Mouse (Mus musculus): ENCODE data around the gene Olfr617. TPM values are rescaled to one million over a fixed set of nuclear protein-coding genes. Genes with fewer than 3 reads are reported as not detected.

Olfr617 gene
- polyA plus RNA-seq, 1 experiment = not detected

DNA sequence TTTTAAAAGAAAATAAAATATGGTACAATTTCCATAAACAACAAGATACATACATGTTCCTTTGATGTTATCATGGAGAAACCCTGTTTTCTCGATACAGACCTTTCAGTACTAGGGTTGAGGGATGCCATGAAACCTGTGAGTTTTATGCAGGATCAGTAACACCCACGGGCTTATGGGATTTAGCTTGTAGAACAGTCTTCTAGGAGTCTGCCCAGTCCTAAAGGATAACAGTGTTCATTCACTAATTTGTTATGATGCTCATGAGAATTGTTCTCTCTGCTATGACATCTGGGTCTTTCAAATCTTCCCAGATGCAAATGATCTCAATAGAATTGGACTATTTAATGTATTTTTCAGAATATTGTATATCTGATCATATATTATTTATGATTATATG, 39.6 kb downstream of the Olfr617 start, which contains the start of gene Olfr620:
Gene Olfr620 (minus strand): TSS at position 101 of the 400 bp plus-strand sequence.
- Histone ChIP-seq H3K4me3 (replicated peaks; ENCODE audit: insufficient read depth, low read depth, low read length) (no peak within 1 kb of the TSS), H3K27ac (ENCODE audit: insufficient read depth, low read length) (no peak within 1 kb of the TSS), H3K4me1 (ENCODE audit: control insufficient read depth, insufficient read depth, low read length) (no peaks in the 10 kb centered on the region), H3K27me3 (ENCODE audit: control insufficient read depth, insufficient read depth, low read length) (no peaks in the 10 kb centered on the region)
- DNase-seq = no peak
- WGBS = 61% methylated on average over 2 of the region's 2 CpGs
- TF ChIP-seq POLR2A (IDR thresholded peaks at IDR 0.05; ENCODE audit: borderline replicate concordance, insufficient read depth, low read length) (no peak), CTCF (IDR thresholded peaks at IDR 0.05; ENCODE audit: borderline replicate concordance, insufficient read depth, low read depth, low read length) (no peak)

Other genes starting within 250 kb of the Olfr617 start
- not detected in 2 replicates for gene Olfr598, start 249.5 kb upstream of the Olfr617 start, polyA plus RNA-seq (2012; rRNA removed)
- not detected in 2 replicates for gene Olfr599, start 237.1 kb upstream of the Olfr617 start, polyA plus RNA-seq (2012; rRNA removed)
- gene Olfr600, start 223.4 kb upstream of the Olfr617 start, polyA plus RNA-seq (2012; rRNA removed) = not detected in 2 replicates
- gene Olfr601, start 210.4 kb upstream of the Olfr617 start, polyA plus RNA-seq (2012; rRNA removed) = not detected in 2 replicates
- gene Olfr603, start 186.9 kb upstream of the Olfr617 start, polyA plus RNA-seq (2012; rRNA removed) = not detected in 2 replicates
- not detected in 2 replicates for gene Usp17lc, start 158.0 kb upstream of the Olfr617 start, polyA plus RNA-seq (2012; rRNA removed)
- not detected in 2 replicates for gene Olfr605, start 127.6 kb upstream of the Olfr617 start, polyA plus RNA-seq (2012; rRNA removed)
- gene Olfr606, start 124.0 kb upstream of the Olfr617 start, polyA plus RNA-seq (2012; rRNA removed) = not detected in 2 replicates
- gene Olfr607, start 108.9 kb upstream of the Olfr617 start, polyA plus RNA-seq (2012; rRNA removed) = not detected in 2 replicates
- gene Olfr608, start 103.2 kb upstream of the Olfr617 start, polyA plus RNA-seq (2012; rRNA removed) = not detected in 2 replicates
- gene Olfr609, start 75.0 kb upstream of the Olfr617 start, polyA plus RNA-seq (2012; rRNA removed) = not detected in 2 replicates
- gene Olfr610, start 60.9 kb upstream of the Olfr617 start, polyA plus RNA-seq (2012; rRNA removed) = not detected in 2 replicates
- gene Olfr611, start 52.2 kb upstream of the Olfr617 start, polyA plus RNA-seq (2012; rRNA removed) = not detected in 2 replicates
- not detected in 2 replicates for gene Olfr612, start 30.3 kb upstream of the Olfr617 start, polyA plus RNA-seq (2012; rRNA removed)
- not detected in 2 replicates for gene Olfr613, start 25.0 kb upstream of the Olfr617 start, polyA plus RNA-seq (2012; rRNA removed)
- not detected in 2 replicates for gene Olfr615, start 17.0 kb upstream of the Olfr617 start, polyA plus RNA-seq (2012; rRNA removed)
- not detected in 2 replicates for gene Olfr616, start 3.9 kb upstream of the Olfr617 start, polyA plus RNA-seq (2012; rRNA removed)
- gene Olfr618, start 17.0 kb downstream of the Olfr617 start, polyA plus RNA-seq (2012; rRNA removed) = not detected in 2 replicates
- gene Olfr619, start 27.5 kb downstream of the Olfr617 start, polyA plus RNA-seq (2012; rRNA removed) = not detected in 2 replicates
- gene Olfr620, start 39.5 kb downstream of the Olfr617 start, polyA plus RNA-seq (2012; rRNA removed) = not detected in 2 replicates
- not detected in 2 replicates for gene Olfr622, start 69.6 kb downstream of the Olfr617 start, polyA plus RNA-seq (2012; rRNA removed)
- gene Olfr623, start 90.6 kb downstream of the Olfr617 start, polyA plus RNA-seq (2012; rRNA removed) = not detected in 2 replicates
- gene Olfr624, start 98.1 kb downstream of the Olfr617 start, polyA plus RNA-seq (2012; rRNA removed) = not detected in 2 replicates
- gene Olfr625-ps1, start 109.7 kb downstream of the Olfr617 start, polyA plus RNA-seq (2012; rRNA removed) = not detected in 2 replicates
- gene Olfr243, start 141.6 kb downstream of the Olfr617 start, polyA plus RNA-seq (2012; rRNA removed) = not detected in 2 replicates
- gene Olfr628, start 157.3 kb downstream of the Olfr617 start, polyA plus RNA-seq (2012; rRNA removed) = not detected in 2 replicates
- not detected in 2 replicates for gene Olfr629, start 171.9 kb downstream of the Olfr617 start, polyA plus RNA-seq (2012; rRNA removed)
- gene Olfr630, start 184.3 kb downstream of the Olfr617 start, polyA plus RNA-seq (2012; rRNA removed) = not detected in 2 replicates
- gene Olfr69, start 198.5 kb downstream of the Olfr617 start, polyA plus RNA-seq (2012; rRNA removed) = not detected in 2 replicates
- gene Olfr68, start 206.6 kb downstream of the Olfr617 start, polyA plus RNA-seq (2012; rRNA removed) = not detected in 2 replicates
- not detected in 2 replicates for gene Olfr67, start 218.8 kb downstream of the Olfr617 start, polyA plus RNA-seq (2012; rRNA removed)
- 64.2 and 175 TPM in 2 replicates for gene Hbb-bt, start 240.9 kb downstream of the Olfr617 start, polyA plus RNA-seq (2012; rRNA removed)

All from cerebellum, adult 2 months (tissue).